Mouse (Mus musculus) kidney, adult 2 months (tissue): ENCODE results near the gene Mapk9. TPM values are rescaled to one million over a fixed set of nuclear protein-coding genes. Genes with fewer than 3 reads are reported as not detected.

Experiments used
- DNase-seq: peaks from one replicate; pipeline ENCODE4 v3.0.0; 2021
- H3K27ac ChIP-seq: fragments of 200-500 bp; 2 replicates; pipeline ENCODE4 v1.5.1; 2012; ENCODE audit warnings: low read depth, low read length, control low read depth, inconsistent platforms; ENCODE audit not compliant: insufficient read depth
- H3K27me3 ChIP-seq: fragments of 200-500 bp; replicated peaks from 2 replicates; pipeline ENCODE4 v1.6.1; 2012; ENCODE audit warnings: mild to moderate bottlenecking, moderate library complexity, low read length, inconsistent platforms; ENCODE audit not compliant: control insufficient read depth, insufficient read depth
- H3K36me3 ChIP-seq: fragments of 200-500 bp; 2 replicates; pipeline ENCODE4 v1.6.1; 2012; ENCODE audit warnings: mild to moderate bottlenecking, moderate library complexity, low read length, inconsistent platforms; ENCODE audit not compliant: control insufficient read depth, insufficient read depth
- H3K4me1 ChIP-seq: fragments of 200-500 bp; 2 replicates; pipeline ENCODE4 v1.6.1; 2011; ENCODE audit warnings: low read length; ENCODE audit not compliant: control insufficient read depth, insufficient read depth
- H3K4me3 ChIP-seq: fragments of 200-500 bp; 2 replicates; pipeline ENCODE4 v1.5.1; 2011; ENCODE audit warnings: mild to moderate bottlenecking, low read depth, low read length, control low read depth; ENCODE audit not compliant: insufficient read depth
- CTCF ChIP-seq: fragments of 200-500 bp; conservative IDR thresholded peaks from 2 replicates; pipeline ENCODE4 v1.5.1; 2011; ENCODE audit warnings: low read depth, mild to moderate bottlenecking, control low read depth, low read length, moderate library complexity, mixed read lengths; ENCODE audit not compliant: insufficient read depth, insufficient read length
- POLR2A ChIP-seq: fragments of 200-500 bp; IDR thresholded peaks from one replicate; pipeline ENCODE4 v1.6.1; 2011; ENCODE audit warnings: low read depth, low read length, control low read depth
- WGBS: fragments of 180-500 bp; shearing (Covaris S2); methylation state at CpG from one replicate; pipeline ENCODE4 v1.1.7; 2018; 5-methylcytosine and 5-hydroxymethylcytosine counted together
- polyA plus RNA-seq: library from polyadenylated mRNA; depleted of rRNA; stranded (reverse); fragments of >200 nt; gene quantifications from 2 replicates; pipeline ENCODE4 v1.2.3, GENCODE M21; 2012

The Mapk9 gene
- polyA plus RNA-seq, 1 experiment, result 23.0 TPM

DNA sequence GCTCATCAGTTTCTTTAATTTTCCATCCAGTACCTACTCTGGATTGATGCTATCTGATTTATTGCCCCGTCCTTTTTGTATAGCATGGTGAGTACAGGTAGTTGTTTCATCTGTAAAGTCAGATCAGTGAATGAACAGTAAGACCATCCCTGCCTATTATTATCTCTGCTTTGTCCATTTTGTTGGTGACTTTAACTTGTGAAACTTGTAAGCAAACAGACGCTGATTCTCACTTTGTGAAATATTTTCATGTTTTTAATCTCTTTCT lies 1.2 kb downstream of the Mapk9 start:
- Histone ChIP-seq H3K36me3 (no peaks in the 10 kb centered on the region), H3K27me3 (no peaks in the 10 kb centered on the region), H3K4me1 (peaks cover 11% of the 10 kb centered on the region), H3K4me3 (no peak overlapping the region; the same call in 1 of the 2 replicates), H3K27ac (no peak overlapping the region)
- 78% methylated on average over 2 of the region's 2 CpGs for WGBS
- no peak for DNase-seq
- no peak for TF ChIP-seq POLR2A
- TF ChIP-seq CTCF, result no peak

DNA sequence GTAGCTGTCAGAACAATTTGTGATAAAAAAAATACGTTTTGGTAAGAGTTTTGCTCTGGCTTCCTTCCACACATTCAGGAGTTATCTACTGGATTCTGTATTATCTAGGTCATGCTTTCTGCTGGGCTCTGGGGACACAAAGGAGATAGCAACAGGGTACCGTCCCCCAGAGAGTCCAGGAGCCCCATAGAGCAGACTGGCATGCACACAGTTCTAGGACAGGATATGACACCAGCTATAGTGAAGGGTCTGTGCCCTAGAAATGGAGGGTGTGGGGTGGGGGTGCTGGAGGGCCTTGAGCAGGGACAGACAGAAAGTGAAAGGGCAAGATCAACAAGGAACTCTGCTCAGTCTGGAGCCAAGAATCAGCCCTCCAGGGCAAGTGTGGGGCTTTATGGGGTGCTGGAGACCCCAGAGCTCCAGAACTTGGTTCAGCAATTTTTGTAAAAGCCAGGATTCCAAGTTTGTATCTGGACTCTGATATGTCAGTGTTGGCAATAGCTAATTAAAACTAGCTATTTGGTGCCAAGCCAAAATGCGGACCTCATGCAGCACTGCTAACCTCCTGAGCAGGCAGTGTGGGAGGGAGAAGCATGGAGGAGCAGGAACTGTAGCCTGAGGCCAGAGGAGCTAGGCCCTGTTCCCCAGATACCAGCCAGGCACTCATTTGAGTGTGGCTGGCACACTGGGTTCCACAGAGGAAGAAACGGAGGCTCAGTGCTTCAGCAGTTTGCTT lies 1.7 kb downstream of the Mapk9 start:
- H3K4me1 ChIP-seq, result peaks cover 11% of the 10 kb centered on the region
- no peak overlapping the region; the same call in 1 of the 2 replicates for H3K27ac ChIP-seq
- DNase-seq, result peak; percentile 74
- no peaks in the 10 kb centered on the region for H3K36me3 ChIP-seq
- no peak for TF ChIP-seq POLR2A
- no peak for TF ChIP-seq CTCF
- WGBS, result 36% methylated on average over 4 of the region's 4 CpGs
- no peaks in the 10 kb centered on the region for H3K27me3 ChIP-seq
- no peak overlapping the region for H3K4me3 ChIP-seq

DNA sequence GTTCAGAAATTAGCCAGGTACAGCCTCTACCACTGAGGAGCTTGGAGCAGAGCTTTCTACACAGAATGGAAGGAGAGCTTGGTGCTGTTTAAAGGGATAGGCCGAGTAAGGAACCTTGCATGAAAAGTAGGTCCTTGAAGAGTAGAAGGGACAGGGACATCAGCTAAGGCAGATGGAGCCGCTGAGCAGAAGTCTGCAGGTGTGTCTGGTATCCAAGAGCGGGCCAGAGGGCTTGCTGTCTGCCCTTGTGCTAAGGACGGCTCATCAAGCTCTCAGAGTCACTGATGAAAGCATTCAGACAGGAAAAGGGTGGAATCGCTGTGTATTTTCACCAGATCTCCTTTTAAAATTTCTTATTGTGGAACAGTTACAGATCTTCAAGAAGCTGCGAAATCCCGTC lies 3.8 kb downstream of the Mapk9 start:
- H3K4me1 ChIP-seq, result peaks cover 11% of the 10 kb centered on the region
- no peak overlapping the region for H3K4me3 ChIP-seq
- no peak overlapping the region for H3K27ac ChIP-seq
- H3K27me3 ChIP-seq, result no peaks in the 10 kb centered on the region
- 96% methylated on average over 7 of the region's 7 CpGs for WGBS
- H3K36me3 ChIP-seq, result no peaks in the 10 kb centered on the region
- TF ChIP-seq CTCF (no peak), POLR2A (no peak)
- DNase-seq, result no peak

DNA sequence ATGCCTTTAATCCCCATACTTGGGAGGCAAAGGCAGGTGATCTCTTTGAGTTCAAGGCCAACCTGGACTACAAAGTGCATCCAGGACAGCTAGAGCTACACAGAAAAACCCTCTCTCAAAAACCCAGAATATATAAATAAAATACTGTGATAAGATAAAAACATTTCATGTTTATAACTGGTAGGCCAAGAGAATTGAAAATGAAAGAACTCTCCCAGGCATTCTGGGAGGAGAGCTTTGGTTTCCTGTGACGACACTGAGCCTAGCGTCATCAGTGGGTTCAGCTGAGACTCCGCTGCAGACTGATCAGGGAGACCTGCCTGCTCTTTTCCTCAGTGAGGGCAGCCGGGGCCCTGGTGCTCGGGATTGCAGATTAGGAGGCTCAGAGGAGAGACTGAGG lies 8.6 kb downstream of the Mapk9 start:
- Histone ChIP-seq H3K36me3 (no peaks in the 10 kb centered on the region; the same call in 1 of the 2 replicates), H3K27me3 (no peaks in the 10 kb centered on the region), H3K27ac (no peak overlapping the region), H3K4me1 (no peaks in the 10 kb centered on the region), H3K4me3 (no peak overlapping the region)
- DNase-seq, result no peak
- 87% methylated on average over 5 of the region's 5 CpGs for WGBS
- TF ChIP-seq POLR2A, result no peak
- no peak for TF ChIP-seq CTCF

DNA sequence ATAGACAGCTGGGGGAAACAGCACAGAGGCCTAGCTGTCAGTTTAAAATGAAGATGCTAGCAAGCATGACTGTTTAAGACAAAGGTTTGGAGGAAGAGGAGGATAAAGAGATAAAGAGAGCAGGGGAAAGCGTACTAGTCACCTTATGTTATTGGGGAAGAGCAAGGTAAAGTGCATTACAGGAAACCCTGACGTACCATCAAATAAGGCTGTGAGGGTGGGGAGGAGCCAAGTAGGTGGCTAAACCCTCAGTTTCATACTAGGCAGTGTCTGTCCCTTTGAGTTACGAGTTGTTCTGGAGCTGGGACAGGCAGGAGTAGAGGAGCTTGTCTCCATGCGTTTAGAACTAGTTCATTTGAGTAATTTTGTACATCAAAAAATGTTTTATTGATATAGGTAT lies 14.6 kb downstream of the Mapk9 start:
- Histone ChIP-seq H3K27me3 (no peaks in the 10 kb centered on the region), H3K36me3 (no peaks in the 10 kb centered on the region; the same call in 1 of the 2 replicates), H3K4me3 (no peak overlapping the region), H3K27ac (no peak overlapping the region), H3K4me1 (no peaks in the 10 kb centered on the region)
- WGBS, result 92% methylated on average over 4 of the region's 4 CpGs
- no peak for DNase-seq
- TF ChIP-seq POLR2A (no peak), CTCF (no peak)

DNA sequence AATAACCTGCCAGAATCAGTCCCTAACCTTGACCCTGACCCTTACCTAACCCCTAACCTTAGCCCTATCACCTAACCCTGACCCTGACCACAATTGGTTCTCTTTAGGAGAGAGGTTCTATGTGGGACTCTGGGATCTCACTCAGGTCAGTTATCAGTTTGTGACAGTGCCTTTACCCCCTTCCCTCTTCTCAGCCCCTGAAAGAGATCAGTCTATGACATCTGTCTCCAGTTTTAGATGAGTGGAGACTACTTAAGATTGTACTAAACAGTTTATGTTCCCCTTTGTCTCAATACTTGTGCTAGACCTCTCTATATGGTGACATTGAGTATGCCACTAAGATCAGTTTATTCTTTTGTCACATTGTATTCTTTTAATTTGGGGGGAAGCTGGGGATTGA lies 17.4 kb downstream of the Mapk9 start:
- no peak overlapping the region for H3K4me3 ChIP-seq
- TF ChIP-seq CTCF (no peak), POLR2A (no peak)
- no peaks in the 10 kb centered on the region for H3K27me3 ChIP-seq

DNA sequence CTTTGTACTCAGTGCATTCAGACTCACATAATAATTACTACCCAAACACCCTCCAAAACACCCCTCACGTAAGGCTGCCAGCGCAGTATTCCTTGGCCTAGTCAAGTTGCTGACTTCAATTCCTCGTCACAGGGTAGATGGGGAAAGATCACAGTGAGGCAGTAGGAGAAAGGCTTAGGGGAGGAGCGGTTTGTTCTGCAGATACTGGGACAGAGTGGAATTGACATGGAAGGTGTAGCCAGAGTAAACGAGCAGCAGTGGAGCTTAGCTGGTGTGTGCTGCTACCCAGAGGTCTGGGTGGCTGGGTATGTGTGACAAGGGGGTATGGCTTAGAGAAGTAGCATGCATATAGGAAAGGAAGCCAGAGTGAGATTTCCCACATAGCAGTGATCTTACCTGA lies 20.8 kb downstream of the Mapk9 start:
- no peak overlapping the region for H3K4me3 ChIP-seq
- H3K27ac ChIP-seq, result no peak overlapping the region
- H3K27me3 ChIP-seq, result no peaks in the 10 kb centered on the region
- no peaks in the 10 kb centered on the region for H3K4me1 ChIP-seq
- H3K36me3 ChIP-seq, result no peaks in the 10 kb centered on the region; the same call in 1 of the 2 replicates
- 93% methylated on average over 5 of the region's 5 CpGs for WGBS
- no peak for DNase-seq
- TF ChIP-seq CTCF (no peak), POLR2A (no peak)

More for the DNA sequence above, 17.4 kb downstream of the Mapk9 start:
- no peak for DNase-seq
- Histone ChIP-seq H3K4me1 (no peaks in the 10 kb centered on the region), H3K36me3 (no peaks in the 10 kb centered on the region; the same call in 1 of the 2 replicates), H3K27ac (no peak overlapping the region)

DNA sequence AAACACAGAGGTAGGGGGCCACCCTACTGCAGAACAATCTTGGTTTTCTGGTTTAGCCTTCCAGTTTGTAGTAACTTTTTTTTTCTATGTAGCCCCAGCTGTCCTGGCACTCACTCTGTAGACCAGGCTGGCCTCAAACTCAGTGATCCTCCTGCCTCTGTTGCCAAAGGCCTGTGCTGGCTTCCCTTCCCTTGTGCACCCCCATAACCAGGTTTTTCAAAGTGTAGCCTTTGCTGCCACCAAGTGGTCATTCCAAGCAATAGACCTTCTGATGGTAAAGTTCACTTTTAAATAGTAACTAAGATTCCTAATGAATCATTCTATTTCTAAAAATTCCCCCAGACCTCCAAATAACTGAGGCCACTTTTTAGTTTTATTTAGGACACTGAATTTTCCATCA lies 23.2 kb downstream of the Mapk9 start:
- peak; percentile 52 for DNase-seq
- TF ChIP-seq CTCF, result peak; percentile 60
- TF ChIP-seq POLR2A, result no peak
- Histone ChIP-seq H3K36me3 (peaks cover 1% of the 10 kb centered on the region; the same call in 1 of the 2 replicates), H3K4me1 (no peaks in the 10 kb centered on the region), H3K27me3 (no peaks in the 10 kb centered on the region), H3K4me3 (no peak overlapping the region), H3K27ac (no peak overlapping the region)
